Mouse (Mus musculus): ENCODE measurements at regions not wholly inside any gene's neighbourhood (a gene's known extent, or its start where the extent isn't known, plus 50 kb on each side); places are given as distances from the start of the nearest gene placed in this dataset.

DNA sequence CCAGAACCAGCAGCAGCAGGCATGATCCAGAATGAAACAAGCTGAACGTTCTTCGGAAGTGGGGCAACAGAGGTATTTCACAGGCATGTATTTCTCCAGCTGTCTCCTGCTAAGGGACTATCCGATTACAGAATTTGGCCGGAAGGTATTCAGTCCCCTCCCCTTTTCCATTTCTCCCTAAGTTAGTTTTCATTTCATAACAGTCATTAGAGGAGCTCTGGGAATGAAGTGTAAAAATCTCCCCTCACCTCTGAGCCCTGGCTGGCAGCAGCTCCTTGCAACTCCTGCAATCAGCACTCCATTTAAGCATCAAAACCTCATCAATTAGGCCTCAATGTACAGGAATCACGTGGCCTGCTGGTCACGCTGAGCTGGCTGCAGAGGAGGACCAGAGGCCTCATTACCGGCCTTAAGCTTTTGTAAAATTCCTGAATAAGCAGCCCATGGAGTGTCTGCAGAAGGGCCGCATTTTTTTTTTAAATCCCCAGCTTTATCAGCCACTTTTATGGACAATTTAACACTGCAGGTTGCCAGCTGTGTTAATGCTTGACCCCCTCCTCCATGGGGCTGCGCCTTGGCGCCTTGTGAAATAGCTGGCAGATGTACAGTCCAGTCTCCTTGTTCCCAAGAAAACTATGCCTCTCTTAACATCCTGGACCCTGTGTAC lies 456.1 kb upstream of the Kirrel3 start:
- DNase-seq, result no peak

DNA sequence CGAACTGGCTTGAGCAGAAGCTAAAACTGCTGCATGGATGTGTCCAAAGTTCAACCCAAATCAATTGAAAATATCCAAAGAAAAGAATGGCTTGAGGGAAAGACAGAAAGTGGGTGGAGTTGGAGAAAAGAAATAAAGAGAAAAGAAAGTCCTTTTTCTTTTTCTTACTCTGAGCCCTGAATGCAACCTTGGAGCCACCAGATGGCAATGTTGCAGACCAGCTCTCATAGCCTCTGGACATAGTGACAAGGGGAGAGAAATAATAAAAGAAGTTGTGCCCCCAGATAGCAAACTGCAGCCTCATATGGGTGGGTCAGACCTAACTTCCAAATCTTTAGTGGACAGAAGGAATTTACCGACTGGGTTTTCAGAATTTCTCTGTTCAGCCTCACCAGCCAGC lies 431.3 kb upstream of the Kirrel3 start:
- DNase-seq, result peak; percentile 2 to 15

Measured in adrenal gland, postnatal 36 days (tissue).